Mouse (Mus musculus) intestine, postnatal 0 days (tissue): ENCODE measurements around the gene Farsa. TPM values are rescaled to one million over a fixed set of nuclear protein-coding genes. Genes with fewer than 3 reads are reported as not detected.

Experiments used
- ATAC-seq: fragments of 200-750 bp; cut with Nextera tagmentation; 2 replicates; pipeline ENCODE4 v1.8.0; 2017; ENCODE audit warnings: mild to moderate bottlenecking, moderate TSS enrichment, moderate library complexity
- H3K27ac ChIP-seq: fragments of 300-500 bp; sonication (generic); 2 replicates; pipeline ENCODE4 v1.5.1; 2014; ENCODE audit warnings: mild to moderate bottlenecking, low read depth, low read length, moderate library complexity
- H3K27me3 ChIP-seq: fragments of 300-500 bp; sonication (generic); replicated peaks from 2 replicates; pipeline ENCODE4 v1.6.1; 2014; ENCODE audit warnings: low read length, mixed read lengths; ENCODE audit not compliant: control insufficient read depth, insufficient read depth
- H3K36me3 ChIP-seq: fragments of 300-500 bp; sonication (generic); 2 replicates; pipeline ENCODE4 v1.6.1; 2014; ENCODE audit warnings: mild to moderate bottlenecking, moderate library complexity; ENCODE audit not compliant: control insufficient read depth, insufficient read depth
- H3K4me1 ChIP-seq: fragments of 300-500 bp; sonication (generic); replicated peaks from 2 replicates; pipeline ENCODE4 v1.6.1; 2014; ENCODE audit warnings: antibody characterized with exemption, low read length, mixed read lengths; ENCODE audit not compliant: control insufficient read depth, insufficient read depth
- H3K4me2 ChIP-seq: fragments of 300-500 bp; sonication (generic); replicated peaks from 2 replicates; pipeline ENCODE4 v1.6.1; 2014; ENCODE audit warnings: low read depth, mild to moderate bottlenecking, moderate library complexity
- H3K4me3 ChIP-seq: fragments of 300-500 bp; sonication (generic); 2 replicates; pipeline ENCODE4 v1.5.1; 2014; ENCODE audit warnings: low read depth, low read length
- H3K9ac ChIP-seq: fragments of 300-500 bp; sonication (generic); 2 replicates; pipeline ENCODE4 v1.6.1; 2014; ENCODE audit warnings: mild to moderate bottlenecking, low read depth, low read length
- H3K9me3 ChIP-seq: fragments of 300-500 bp; sonication (generic); 2 replicates; pipeline ENCODE4 v1.6.1; 2016; ENCODE audit warnings: mixed run types; ENCODE audit not compliant: control insufficient read depth
- CTCF ChIP-seq: sonication (generic); IDR thresholded peaks from 2 replicates; pipeline ENCODE4 v1.5.1; 2016; ENCODE audit warnings: low read depth, mild to moderate bottlenecking, control low read depth, antibody characterized with exemption, moderate library complexity
- WGBS: fragments of 180-500 bp; shearing (Covaris S2); extraction: QIAGEN DNeasy Blood & Tissue Kit; methylation state at CpG from one replicate; pipeline ENCODE4 v1.1.7; 2014; 5-methylcytosine and 5-hydroxymethylcytosine counted together
- polyA plus RNA-seq: library from polyadenylated mRNA; unstranded; fragments of >200 nt; fragmentation: Nextera tagmentation; extraction: Ambion mirVana; gene quantifications from 2 replicates; pipeline ENCODE4 v1.2.1, GENCODE M21; 2015

Gene Farsa
- polyA plus RNA-seq, 1 experiment from 2014 or later = 28.3 TPM

- peaks cover 21% of the 10 kb centered on the region; the same call in 1 of the 2 replicates for H3K27me3 ChIP-seq
- no peaks in the 10 kb centered on the region for H3K9me3 ChIP-seq
- no peaks in the 10 kb centered on the region; the same call in 1 of the 2 replicates for H3K36me3 ChIP-seq
- no peak for ATAC-seq
- no peak overlapping the region for H3K27ac ChIP-seq
- no peak for TF ChIP-seq CTCF
- H3K4me1 ChIP-seq = peaks cover 12% of the 10 kb centered on the region; the same call in 1 of the 2 replicates
- no peak overlapping the region for H3K4me2 ChIP-seq
- WGBS = 85% methylated on average over 6 of the region's 6 CpGs
- H3K9ac ChIP-seq = no peak overlapping the region
- no peak overlapping the region for H3K4me3 ChIP-seq
These were observed 53.8 kb downstream of the Farsa start for GRCm38 (mm10) chr8:84910551-84910950.

DNA sequence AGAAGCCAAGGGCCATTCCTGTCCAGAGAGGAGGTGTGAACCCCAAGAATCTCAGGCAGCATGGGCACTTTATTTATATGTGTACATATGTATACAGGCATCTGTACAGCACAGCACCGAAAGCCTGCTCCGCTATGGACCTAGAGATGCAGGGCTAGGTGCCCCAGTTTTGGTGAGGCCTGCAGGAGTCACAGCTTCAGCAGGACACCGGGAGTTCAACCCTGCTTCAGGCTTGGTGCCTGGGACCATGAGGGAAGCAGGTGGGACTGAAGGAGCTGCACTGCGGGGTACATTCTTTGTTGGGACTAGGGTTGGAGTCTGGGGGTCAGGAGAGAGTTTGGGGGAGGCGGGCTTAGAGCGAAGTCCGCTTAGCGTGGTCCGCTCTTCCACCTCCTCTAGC lies 55.1 kb downstream of the Farsa start:
- WGBS = 95% methylated on average over 9 of the region's 9 CpGs
- H3K27me3 ChIP-seq = peaks cover 21% of the 10 kb centered on the region; the same call in 1 of the 2 replicates
- TF ChIP-seq CTCF = no peak
- H3K4me3 ChIP-seq = no peak overlapping the region
- H3K9ac ChIP-seq = no peak overlapping the region
- ATAC-seq = no peak
- no peak overlapping the region for H3K27ac ChIP-seq
- H3K9me3 ChIP-seq = no peaks in the 10 kb centered on the region
- no peaks in the 10 kb centered on the region; the same call in 1 of the 2 replicates for H3K36me3 ChIP-seq
- H3K4me1 ChIP-seq = peaks cover 12% of the 10 kb centered on the region; the same call in 1 of the 2 replicates
- H3K4me2 ChIP-seq = no peak overlapping the region

DNA sequence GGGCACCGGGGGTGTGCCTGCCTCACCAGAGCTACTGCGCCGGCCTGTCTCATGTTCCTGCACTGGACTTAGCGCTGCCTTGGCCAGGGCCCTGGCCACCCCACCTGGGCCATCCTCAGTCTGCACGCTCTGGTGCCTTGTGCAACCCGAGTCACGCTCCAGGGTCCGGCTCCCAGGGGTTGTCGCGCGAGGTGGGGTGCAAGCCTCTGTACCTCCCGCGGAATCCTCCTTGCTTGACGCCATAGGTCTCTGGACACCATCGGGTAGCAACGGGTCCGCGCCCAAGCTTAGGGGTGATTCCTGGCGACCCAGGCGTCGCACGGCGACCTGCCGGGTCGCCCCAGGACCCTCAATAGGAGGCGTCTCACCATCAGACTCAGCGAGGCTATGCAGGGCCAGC lies 55.6 kb downstream of the Farsa start:
- Histone ChIP-seq H3K36me3 (no peaks in the 10 kb centered on the region; the same call in 1 of the 2 replicates), H3K27ac (no peak overlapping the region), H3K9me3 (no peaks in the 10 kb centered on the region), H3K9ac (no peak overlapping the region), H3K4me2 (peak overlapping the region; percentile 77), H3K4me3 (peak overlapping the region; percentile 42), H3K4me1 (peaks cover 12% of the 10 kb centered on the region; the same call in 1 of the 2 replicates), H3K27me3 (peaks cover 21% of the 10 kb centered on the region; the same call in 1 of the 2 replicates)
- 29% methylated on average over 27 of the region's 27 CpGs for WGBS
- no peak for TF ChIP-seq CTCF
- no peak for ATAC-seq

DNA sequence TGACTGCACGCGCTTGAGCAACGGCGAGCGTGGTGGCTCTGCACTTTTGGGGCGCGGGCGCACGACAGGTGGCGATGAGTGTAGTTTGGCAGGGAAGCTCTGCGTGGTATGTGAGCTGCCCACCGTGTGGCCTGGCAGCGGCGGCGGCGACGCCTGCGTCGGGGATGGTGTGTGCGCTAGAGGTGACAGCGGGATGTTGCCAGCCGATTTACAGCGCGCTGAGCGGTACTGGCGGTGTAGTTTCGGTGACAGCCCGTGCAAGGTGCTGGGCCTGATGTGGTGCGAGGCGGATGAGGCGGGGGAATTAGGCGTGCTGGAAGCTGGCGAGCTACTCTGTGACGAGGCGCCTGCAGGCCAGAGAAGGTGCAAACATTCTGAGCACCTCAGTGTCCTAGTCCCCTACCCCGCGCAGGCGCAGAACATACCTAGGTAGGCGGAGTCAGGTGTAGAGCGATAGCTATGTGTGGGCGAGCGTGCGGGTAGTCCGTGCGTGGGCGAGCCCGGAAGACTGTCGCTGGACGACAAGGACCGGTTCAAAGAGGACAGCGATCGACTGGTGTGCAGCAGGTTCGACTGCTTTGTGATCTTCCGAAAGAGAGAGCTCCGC lies 56.2 kb downstream of the Farsa start:
- Histone ChIP-seq H3K36me3 (no peaks in the 10 kb centered on the region; the same call in 1 of the 2 replicates), H3K4me2 (peak overlapping the region; percentile 77), H3K4me1 (peaks cover 12% of the 10 kb centered on the region; the same call in 1 of the 2 replicates), H3K4me3 (peak overlapping the region; percentile 42), H3K9me3 (no peaks in the 10 kb centered on the region), H3K9ac (no peak overlapping the region), H3K27ac (no peak overlapping the region), H3K27me3 (peaks cover 21% of the 10 kb centered on the region; the same call in 1 of the 2 replicates)
- TF ChIP-seq CTCF = no peak
- WGBS = 1% methylated on average over 55 of the region's 55 CpGs
- peak; percentile 49 for ATAC-seq

- no peaks in the 10 kb centered on the region; the same call in 1 of the 2 replicates for H3K36me3 ChIP-seq
- peak overlapping the region; percentile 42 for H3K4me3 ChIP-seq
- 7% methylated on average over 9 of the region's 9 CpGs for WGBS
- H3K9ac ChIP-seq = no peak overlapping the region
- H3K9me3 ChIP-seq = no peaks in the 10 kb centered on the region
- H3K4me2 ChIP-seq = peak overlapping the region; percentile 77
- no peak for TF ChIP-seq CTCF
- H3K27me3 ChIP-seq = peaks cover 21% of the 10 kb centered on the region; the same call in 1 of the 2 replicates
- H3K4me1 ChIP-seq = peaks cover 11% of the 10 kb centered on the region; the same call in 1 of the 2 replicates
- no peak overlapping the region for H3K27ac ChIP-seq
- ATAC-seq = no peak
These were observed 56.7 kb downstream of the Farsa start for GRCm38 (mm10) chr8:84913502-84913900.

- peak overlapping the region; percentile 77 for H3K4me2 ChIP-seq
- peaks cover 21% of the 10 kb centered on the region; the same call in 1 of the 2 replicates for H3K27me3 ChIP-seq
- no peak overlapping the region for H3K9ac ChIP-seq
- no peak for ATAC-seq
- H3K4me1 ChIP-seq = peaks cover 7% of the 10 kb centered on the region; the same call in 1 of the 2 replicates
- peak; percentile 65 for TF ChIP-seq CTCF
- no peaks in the 10 kb centered on the region for H3K9me3 ChIP-seq
- H3K4me3 ChIP-seq = no peak overlapping the region
- no peaks in the 10 kb centered on the region; the same call in 1 of the 2 replicates for H3K36me3 ChIP-seq
- 31% methylated on average over 4 of the region's 4 CpGs for WGBS
- H3K27ac ChIP-seq = no peak overlapping the region
These were observed 57.2 kb downstream of the Farsa start for GRCm38 (mm10) chr8:84913960-84914359.
